Mouse (Mus musculus) liver, embryonic 13.5 days (tissue): ENCODE results near the gene Mlc1. TPM values are rescaled to one million over a fixed set of nuclear protein-coding genes. Genes with fewer than 3 reads are reported as not detected.
A peak's percentile ranks its signal among the peaks of the same experiment; 100 is the strongest.

Source experiments
- ATAC-seq: fragments of 200-750 bp; cut with Nextera tagmentation; 2 replicates; pipeline ENCODE4 v1.8.0; 2017; ENCODE audit warnings: low read depth, mild to moderate bottlenecking, moderate number of reproducible peaks, moderate library complexity
- DNase-seq: peaks from one replicate; pipeline ENCODE4 v3.0.0; 2022
- H3K27ac ChIP-seq: fragments of 300-500 bp; sonication (generic); 2 replicates; pipeline ENCODE4 v1.5.1; 2015; ENCODE audit warnings: moderate library complexity, mild to moderate bottlenecking, inconsistent platforms
- H3K27me3 ChIP-seq: fragments of 300-500 bp; sonication (generic); 2 replicates; pipeline ENCODE4 v1.6.1; 2015; ENCODE audit warnings: mild to moderate bottlenecking, inconsistent platforms
- H3K36me3 ChIP-seq: fragments of 300-500 bp; sonication (generic); 2 replicates; pipeline ENCODE4 v1.6.1; 2015; ENCODE audit warnings: mild to moderate bottlenecking, inconsistent platforms
- H3K4me1 ChIP-seq: fragments of 300-500 bp; sonication (generic); replicated peaks from 2 replicates; pipeline ENCODE4 v1.6.1; 2015; ENCODE audit warnings: inconsistent platforms
- H3K4me2 ChIP-seq: fragments of 300-500 bp; sonication (generic); 2 replicates; pipeline ENCODE4 v1.6.1; 2015; ENCODE audit warnings: inconsistent platforms, mild to moderate bottlenecking, moderate library complexity
- H3K4me3 ChIP-seq: fragments of 300-500 bp; sonication (generic); replicated peaks from 2 replicates; pipeline ENCODE4 v1.5.1; 2015; ENCODE audit warnings: mild to moderate bottlenecking, inconsistent platforms
- H3K9ac ChIP-seq: fragments of 300-500 bp; sonication (generic); 2 replicates; pipeline ENCODE4 v1.6.1; 2015; ENCODE audit warnings: mild to moderate bottlenecking, inconsistent platforms
- H3K9me3 ChIP-seq: fragments of 300-500 bp; sonication (generic); replicated peaks from 2 replicates; pipeline ENCODE4 v1.6.1; 2016; ENCODE audit warnings: inconsistent platforms
- WGBS: fragments of 180-500 bp; shearing (Covaris S2); methylation state at CpG from one replicate; pipeline ENCODE4 v1.1.7; 2015; ENCODE audit not compliant: insufficient replicate concordance; 5-methylcytosine and 5-hydroxymethylcytosine counted together
- polyA plus RNA-seq: library from polyadenylated mRNA; unstranded; fragments of >200 nt; fragmentation: Nextera tagmentation; extraction: Ambion mirVana; gene quantifications from 2 replicates; pipeline ENCODE4 v1.2.1, GENCODE M21; 2015

The Mlc1 gene
- polyA plus RNA-seq, 1 experiment from 2014 or later = 0.03 TPM

- no peak for DNase-seq
- Histone ChIP-seq H3K4me1 (no peaks in the 10 kb centered on the region), H3K4me3 (no peak within 1 kb of the TSS), H3K9ac (no peak within 1 kb of the TSS), H3K4me2 (no peak within 1 kb of the TSS), H3K27me3 (no peaks in the 10 kb centered on the region), H3K27ac (no peak within 1 kb of the TSS), H3K36me3 (no peaks in the 10 kb centered on the region), H3K9me3 (no peaks in the 10 kb centered on the region)
- ATAC-seq = no peak; the same call in 1 of the 2 replicates
- whole genome bisulfite sequencing = 84% methylated on average over 31 of the region's 31 CpGs
These were observed 3.8 kb upstream of the Mlc1 start, which contains the start of gene Mov10l1 for GRCm38 (mm10) chr15:88982534-88983079. Mov10l1 (plus strand) TSS chr15:88982909.

- H3K4me3 ChIP-seq = no peak overlapping the region
- 29% methylated on average over 3 of the region's 3 CpGs for WGBS
- no peaks in the 10 kb centered on the region for H3K4me1 ChIP-seq
- H3K9me3 ChIP-seq = no peaks in the 10 kb centered on the region
- ATAC-seq = no peak
- H3K9ac ChIP-seq = no peak overlapping the region
- H3K27ac ChIP-seq = no peak overlapping the region
- H3K36me3 ChIP-seq = no peaks in the 10 kb centered on the region
- H3K4me2 ChIP-seq = no peak overlapping the region
- no peak for DNase-seq
- no peaks in the 10 kb centered on the region for H3K27me3 ChIP-seq
These were observed 285 bp upstream of the Mlc1 start for GRCm38 (mm10) chr15:88979138-88979446.

GRCm38 (mm10) chr15:88972300-88972699 is 6.5 kb downstream of the Mlc1 start:
- Histone ChIP-seq H3K9me3 (no peaks in the 10 kb centered on the region), H3K27ac (no peak overlapping the region), H3K9ac (no peak overlapping the region), H3K4me2 (no peak overlapping the region), H3K27me3 (no peaks in the 10 kb centered on the region), H3K36me3 (no peaks in the 10 kb centered on the region), H3K4me1 (no peaks in the 10 kb centered on the region), H3K4me3 (no peak overlapping the region)
- WGBS = 77% methylated on average over 4 of the region's 4 CpGs
- DNase-seq (no peak), ATAC-seq (no peak)

DNA sequence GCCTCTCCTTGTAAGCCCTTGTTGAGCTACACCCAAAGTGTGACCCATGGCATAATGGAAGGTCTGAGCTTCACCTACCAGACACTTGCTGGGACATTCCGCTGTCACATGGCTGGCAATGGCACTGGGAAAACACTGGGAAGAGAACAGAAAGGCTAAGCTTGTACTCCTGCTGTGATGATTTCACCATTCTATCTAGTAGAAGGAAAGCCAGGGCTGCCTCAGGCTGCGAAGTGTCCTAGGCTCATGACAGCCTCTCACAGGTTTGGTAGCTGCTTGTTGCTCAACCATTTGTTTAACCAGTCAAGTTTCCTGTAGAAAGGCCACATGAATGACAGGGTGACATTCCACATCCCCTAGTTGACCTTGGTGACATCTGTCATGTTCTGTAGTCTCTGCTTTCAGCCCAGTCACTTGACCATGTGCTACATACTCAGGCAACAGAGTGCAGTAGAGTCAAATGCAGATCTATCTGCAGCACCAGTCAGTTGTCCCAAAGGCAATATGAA is 14.7 kb downstream of the Mlc1 start:
- WGBS = 57% methylated on average over 2 of the region's 2 CpGs
- DNase-seq (no peak), ATAC-seq (no peak)
- Histone ChIP-seq H3K36me3 (no peaks in the 10 kb centered on the region), H3K9ac (no peak overlapping the region), H3K9me3 (no peaks in the 10 kb centered on the region), H3K4me3 (no peak overlapping the region), H3K27me3 (no peaks in the 10 kb centered on the region), H3K27ac (no peak overlapping the region), H3K4me2 (no peak overlapping the region), H3K4me1 (no peaks in the 10 kb centered on the region)

DNA sequence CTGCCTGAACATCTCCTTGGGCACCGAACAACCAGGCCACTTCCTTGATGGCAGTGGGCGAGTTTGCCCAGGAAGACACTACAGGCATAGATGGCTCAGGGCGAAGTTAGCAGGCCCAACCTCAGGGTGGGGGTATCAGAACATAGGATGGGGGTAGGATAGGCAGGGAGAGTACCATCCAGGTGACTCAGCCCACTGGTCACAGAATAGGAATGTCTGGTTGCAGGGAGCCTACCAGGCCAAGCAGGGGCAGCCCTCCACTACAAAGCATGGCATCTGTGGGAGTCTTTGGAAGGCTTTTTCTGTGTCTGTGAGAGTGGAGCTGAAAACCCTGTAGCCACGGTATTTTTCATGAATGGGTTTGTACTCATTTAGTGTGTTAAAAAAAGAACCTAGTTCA is 21.3 kb downstream of the Mlc1 start:
- H3K27me3 ChIP-seq = peaks cover 32% of the 10 kb centered on the region
- WGBS = 51% methylated on average over 4 of the region's 4 CpGs

DNA sequence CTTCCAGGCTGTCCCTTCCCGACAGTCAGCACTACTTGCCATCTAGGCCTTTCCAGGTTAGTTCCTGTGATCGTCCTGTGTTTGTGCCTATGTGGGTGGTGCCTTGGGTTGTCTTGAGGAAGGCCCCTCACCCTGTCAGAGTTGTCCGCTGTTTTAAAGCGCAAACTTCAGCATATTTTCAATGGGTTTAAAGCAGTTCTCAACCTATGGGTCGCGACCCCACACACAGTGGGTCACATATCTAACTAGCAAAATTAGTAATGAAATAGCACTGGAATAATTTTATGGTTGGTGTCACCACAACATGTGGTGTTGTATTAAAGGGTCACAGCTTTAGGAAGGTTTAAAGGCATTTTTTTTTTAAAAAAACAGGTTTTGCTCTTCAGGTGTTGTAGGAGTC is 23.5 kb downstream of the Mlc1 start:
- Histone ChIP-seq H3K4me3 (no peak overlapping the region), H3K4me2 (no peak overlapping the region), H3K9ac (no peak overlapping the region), H3K27me3 (peaks cover 35% of the 10 kb centered on the region), H3K9me3 (no peaks in the 10 kb centered on the region), H3K4me1 (peaks cover 3% of the 10 kb centered on the region; the same call in 1 of the 2 replicates), H3K27ac (no peak overlapping the region), H3K36me3 (no peaks in the 10 kb centered on the region)
- ATAC-seq (no peak), DNase-seq (no peak)
- WGBS = 72% methylated on average over 6 of the region's 6 CpGs

More for the DNA sequence above, 21.3 kb downstream of the Mlc1 start:
- Histone ChIP-seq H3K9me3 (no peaks in the 10 kb centered on the region), H3K27ac (no peak overlapping the region), H3K4me2 (no peak overlapping the region), H3K4me3 (no peak overlapping the region), H3K36me3 (no peaks in the 10 kb centered on the region), H3K4me1 (peaks cover 3% of the 10 kb centered on the region; the same call in 1 of the 2 replicates), H3K9ac (no peak overlapping the region)
- DNase-seq (no peak), ATAC-seq (no peak)

DNA sequence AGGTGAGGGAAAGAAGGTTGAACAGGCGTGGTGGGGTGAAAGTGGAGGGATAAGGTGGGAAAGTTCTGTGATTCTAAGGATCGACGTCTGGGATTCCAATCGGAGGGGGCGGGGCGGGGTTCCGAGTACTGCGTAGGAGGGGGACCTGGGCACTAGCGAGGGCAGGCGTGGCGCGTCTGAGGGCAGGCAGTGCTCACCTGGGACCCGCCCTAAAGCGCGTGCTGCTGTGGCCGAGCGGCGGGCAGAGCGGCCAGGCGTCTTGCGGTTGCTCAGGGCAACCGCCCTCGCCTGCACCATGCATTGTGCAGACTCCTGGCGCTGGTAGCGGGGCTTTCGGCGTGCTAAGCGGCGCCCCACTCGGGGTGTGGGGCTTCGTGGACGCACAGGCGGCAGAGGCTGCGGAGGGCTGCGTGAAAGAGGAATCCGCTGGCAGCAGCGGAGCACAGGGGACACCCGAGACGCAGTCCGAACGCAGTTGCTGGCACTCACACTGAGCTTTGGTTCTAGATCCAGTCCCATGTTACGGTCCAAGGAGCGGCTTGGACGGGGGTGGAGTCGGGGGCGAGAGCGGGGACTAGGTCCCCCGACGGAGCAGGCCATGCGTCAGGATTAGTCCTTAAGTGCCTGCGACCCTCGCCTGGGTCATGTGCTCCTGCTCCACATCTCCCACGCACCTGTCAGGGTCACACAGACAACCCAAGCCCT is 24.3 kb downstream of the Mlc1 start, which contains the start of gene Ttll8:
Ttll8 (minus strand) TSS at position 51 of the 705 bp plus-strand sequence.
- H3K36me3 ChIP-seq = no peaks in the 10 kb centered on the region
- no peak within 1 kb of the TSS for H3K9ac ChIP-seq
- peak within 1 kb of the TSS; percentile 31; the same call in 1 of the 2 replicates for H3K4me3 ChIP-seq
- DNase-seq = no peak
- no peak for ATAC-seq
- H3K4me2 ChIP-seq = peak within 1 kb of the TSS; percentile 51
- 8% methylated on average over 53 of the region's 53 CpGs for WGBS
- no peak within 1 kb of the TSS for H3K27ac ChIP-seq
- H3K27me3 ChIP-seq = peaks cover 35% of the 10 kb centered on the region
- H3K4me1 ChIP-seq = peaks cover 3% of the 10 kb centered on the region; the same call in 1 of the 2 replicates
- H3K9me3 ChIP-seq = no peaks in the 10 kb centered on the region

- Histone ChIP-seq H3K36me3 (no peaks in the 10 kb centered on the region), H3K4me2 (no peak overlapping the region), H3K27ac (no peak overlapping the region), H3K9me3 (no peaks in the 10 kb centered on the region), H3K27me3 (peaks cover 35% of the 10 kb centered on the region), H3K9ac (no peak overlapping the region), H3K4me1 (peaks cover 3% of the 10 kb centered on the region; the same call in 1 of the 2 replicates), H3K4me3 (no peak overlapping the region)
- 72% methylated on average over 4 of the region's 4 CpGs for WGBS
- DNase-seq = no peak
- no peak for ATAC-seq
These were observed 27.6 kb downstream of the Mlc1 start for GRCm38 (mm10) chr15:88951246-88951645.

DNA sequence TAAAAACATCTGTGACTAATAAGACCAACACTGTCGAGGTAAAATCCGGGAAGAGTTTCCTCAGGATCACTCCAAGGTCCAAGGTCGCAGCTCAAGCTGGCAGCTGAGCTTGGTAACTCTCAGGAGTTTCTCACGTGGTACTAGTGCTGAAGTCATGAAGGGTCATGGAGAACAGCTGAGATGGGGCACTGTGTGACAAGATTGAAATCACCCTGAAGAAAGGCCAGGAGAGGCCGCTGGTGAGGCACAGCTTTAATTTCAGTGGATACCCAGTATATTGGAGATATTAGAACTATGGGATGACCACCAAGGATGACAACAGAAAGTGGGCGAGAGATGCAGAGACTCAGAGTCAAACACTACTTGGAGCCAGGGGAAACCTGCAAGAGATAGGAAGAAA is 32.0 kb downstream of the Mlc1 start:
- H3K36me3 ChIP-seq = no peaks in the 10 kb centered on the region
- no peaks in the 10 kb centered on the region for H3K27me3 ChIP-seq
- ATAC-seq (no peak), DNase-seq (no peak)
- no peak overlapping the region for H3K9ac ChIP-seq
- H3K4me3 ChIP-seq = no peak overlapping the region
- no peaks in the 10 kb centered on the region for H3K4me1 ChIP-seq
- no peak overlapping the region for H3K27ac ChIP-seq
- 36% methylated on average over 6 of the region's 6 CpGs for WGBS
- H3K9me3 ChIP-seq = no peaks in the 10 kb centered on the region
- no peak overlapping the region for H3K4me2 ChIP-seq

DNA sequence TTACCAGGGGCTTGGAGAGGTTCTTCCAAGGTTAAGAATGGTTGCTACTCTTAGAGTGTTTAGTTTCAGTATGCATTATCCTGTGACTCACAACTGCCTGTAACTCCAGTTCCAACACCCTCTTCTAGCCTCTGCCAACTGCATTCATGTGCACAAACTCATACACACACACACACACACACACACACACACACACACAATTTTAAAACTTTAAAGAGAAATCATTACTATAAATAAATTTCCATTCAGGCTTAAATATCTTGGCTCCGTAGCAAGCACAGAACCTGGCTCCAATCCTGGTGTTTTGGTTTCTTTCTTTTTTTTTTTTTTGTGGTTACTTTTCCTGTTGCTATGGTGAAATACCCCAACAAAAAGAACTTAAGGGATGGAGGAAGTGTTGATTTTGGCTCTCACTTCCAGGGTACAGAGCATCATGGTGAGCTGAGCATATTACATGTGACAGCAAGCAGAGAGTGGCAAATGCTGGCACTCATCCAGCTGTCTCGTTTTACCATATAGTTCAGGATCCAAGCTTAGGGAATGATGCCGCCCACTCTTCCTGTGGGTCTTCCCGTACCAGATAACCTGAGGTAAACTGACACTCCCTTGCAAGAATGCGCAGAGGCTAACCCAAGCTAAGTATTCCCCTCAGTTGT is 34.8 kb downstream of the Mlc1 start:
- 66% methylated on average over 5 of the region's 5 CpGs for WGBS
- Histone ChIP-seq H3K27me3 (no peaks in the 10 kb centered on the region), H3K9me3 (no peaks in the 10 kb centered on the region), H3K4me1 (no peaks in the 10 kb centered on the region), H3K36me3 (no peaks in the 10 kb centered on the region), H3K27ac (no peak overlapping the region), H3K9ac (no peak overlapping the region), H3K4me2 (no peak overlapping the region), H3K4me3 (no peak overlapping the region)
- DNase-seq = no peak
- ATAC-seq = no peak

DNA sequence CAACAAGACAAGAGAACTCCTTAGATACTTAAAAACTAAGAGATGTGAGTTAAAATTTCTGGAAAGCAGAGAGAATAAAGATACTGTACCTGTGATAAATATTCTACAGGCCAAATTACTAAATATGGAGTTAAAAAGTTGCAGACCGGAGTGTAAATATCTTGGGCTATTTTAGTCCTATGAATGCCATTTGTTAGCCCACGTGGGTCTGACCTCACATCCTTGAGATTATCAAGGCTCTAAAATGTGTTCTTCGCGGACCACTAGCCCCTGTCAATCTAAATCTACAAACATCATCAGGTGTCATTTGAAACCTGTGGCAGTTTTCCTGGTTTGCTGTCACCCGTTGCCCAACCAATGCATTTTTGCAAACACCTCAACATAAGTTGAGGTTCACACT is 36.0 kb downstream of the Mlc1 start:
- ATAC-seq (no peak), DNase-seq (no peak)
- Histone ChIP-seq H3K4me2 (no peak overlapping the region), H3K9me3 (no peaks in the 10 kb centered on the region), H3K4me3 (no peak overlapping the region), H3K36me3 (no peaks in the 10 kb centered on the region), H3K4me1 (no peaks in the 10 kb centered on the region), H3K9ac (no peak overlapping the region), H3K27ac (no peak overlapping the region), H3K27me3 (no peaks in the 10 kb centered on the region)
- WGBS = 59% methylated on average over 5 of the region's 5 CpGs
